Mouse (Mus musculus) thymus, postnatal 36 days (tissue): ENCODE results near the gene Cdca5.

ENCODE experiments used
- DNase-seq, 2 experiments: peaks; one replicate each; pipeline ENCODE4 v3.0.0; 2022; ENCODE audit warnings: mixed read lengths in 2 of 2

Gene Cdca5

DNA sequence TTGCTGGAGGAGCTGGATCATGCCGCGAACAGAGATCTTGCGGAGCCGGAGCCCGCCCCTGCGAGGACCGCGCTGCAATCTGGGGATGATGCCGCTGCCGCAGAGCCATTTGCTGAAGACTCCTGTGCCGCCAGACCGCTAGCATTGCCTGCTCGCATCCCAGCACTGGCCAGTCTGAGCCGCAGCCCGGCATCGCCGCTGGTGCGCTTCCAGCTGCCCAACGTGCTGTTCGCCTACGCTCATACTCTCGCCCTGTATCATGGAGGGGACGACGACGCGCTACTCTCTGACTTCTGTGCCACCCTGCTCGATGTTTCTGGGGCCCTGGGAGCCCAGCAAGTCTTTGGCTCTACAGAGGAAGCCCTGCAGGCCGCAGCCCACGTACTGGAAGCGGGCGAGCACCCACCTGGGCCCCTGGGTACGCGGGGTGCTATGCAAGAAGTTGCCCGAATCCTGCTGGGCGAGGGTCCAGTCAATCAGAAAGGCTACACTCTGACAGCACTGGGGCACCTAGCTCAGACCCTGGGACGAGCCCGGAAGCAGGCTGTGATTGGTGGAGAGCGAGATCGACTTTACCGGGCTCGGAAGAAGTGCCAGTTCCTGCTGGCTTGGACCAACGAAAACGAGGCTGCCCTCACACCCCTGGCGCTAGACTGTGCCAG, 23.0 kb upstream of the Cdca5 start:
- DNase-seq, result peak; percentile 72 to 77

DNA sequence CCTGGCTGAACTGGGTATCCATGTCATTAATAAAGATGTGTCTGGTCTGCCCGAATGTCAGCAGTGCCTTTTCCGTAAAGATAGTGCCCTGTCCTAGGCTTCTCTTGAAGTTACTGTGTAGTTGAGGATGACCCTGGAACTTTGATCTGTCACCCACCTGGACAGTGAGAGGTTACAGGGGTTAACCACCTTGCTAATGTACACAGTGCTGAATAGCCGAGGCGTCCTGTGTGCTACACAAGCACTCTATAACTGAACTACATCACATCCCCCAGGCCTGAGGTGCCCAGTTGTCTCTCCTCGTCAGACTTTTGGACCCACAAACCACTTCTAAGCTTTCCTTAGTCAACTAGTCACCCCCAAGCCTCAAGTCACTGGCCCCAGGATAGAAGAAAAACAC, 22.4 kb upstream of the Cdca5 start:
- DNase-seq, result no peak

DNA sequence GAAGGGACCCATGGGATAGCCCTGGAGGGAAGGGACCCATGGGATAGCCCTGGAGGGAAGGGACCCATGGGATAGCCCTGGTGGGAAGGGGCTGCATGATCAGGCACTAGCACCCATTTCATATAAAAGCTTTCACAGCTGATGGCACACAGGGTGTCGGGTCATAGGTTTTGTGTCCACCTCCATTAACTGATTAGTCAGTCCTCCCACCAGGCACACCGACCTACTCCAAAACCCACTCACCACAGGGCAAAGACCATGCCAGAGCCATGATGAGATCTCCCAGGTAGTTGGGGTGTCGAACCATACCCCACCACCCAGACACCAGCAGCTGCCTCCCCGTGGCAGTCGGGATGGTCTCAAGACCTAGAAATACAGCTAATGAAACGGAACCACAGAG, 21.7 kb upstream of the Cdca5 start:
- no peak for DNase-seq

DNA sequence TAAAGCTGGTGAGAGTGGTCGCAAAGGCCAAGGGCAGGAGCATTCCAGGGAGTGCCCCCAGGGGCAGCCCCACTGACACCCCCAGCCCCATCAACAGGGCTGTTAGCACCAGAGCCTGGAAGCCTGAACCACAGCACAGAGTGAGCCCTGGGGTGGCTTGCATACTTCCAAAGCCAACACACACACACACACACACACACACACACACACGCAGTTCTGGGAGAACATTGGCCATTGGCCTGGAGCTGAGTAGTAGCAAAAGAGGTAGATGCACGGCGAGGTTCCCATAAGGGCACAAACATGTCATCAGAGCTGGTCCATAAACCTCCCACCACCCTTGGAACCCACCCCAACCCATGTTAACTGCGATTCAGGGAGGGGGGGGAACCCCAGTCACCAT, 18.2 kb upstream of the Cdca5 start:
- no peak for DNase-seq

DNA sequence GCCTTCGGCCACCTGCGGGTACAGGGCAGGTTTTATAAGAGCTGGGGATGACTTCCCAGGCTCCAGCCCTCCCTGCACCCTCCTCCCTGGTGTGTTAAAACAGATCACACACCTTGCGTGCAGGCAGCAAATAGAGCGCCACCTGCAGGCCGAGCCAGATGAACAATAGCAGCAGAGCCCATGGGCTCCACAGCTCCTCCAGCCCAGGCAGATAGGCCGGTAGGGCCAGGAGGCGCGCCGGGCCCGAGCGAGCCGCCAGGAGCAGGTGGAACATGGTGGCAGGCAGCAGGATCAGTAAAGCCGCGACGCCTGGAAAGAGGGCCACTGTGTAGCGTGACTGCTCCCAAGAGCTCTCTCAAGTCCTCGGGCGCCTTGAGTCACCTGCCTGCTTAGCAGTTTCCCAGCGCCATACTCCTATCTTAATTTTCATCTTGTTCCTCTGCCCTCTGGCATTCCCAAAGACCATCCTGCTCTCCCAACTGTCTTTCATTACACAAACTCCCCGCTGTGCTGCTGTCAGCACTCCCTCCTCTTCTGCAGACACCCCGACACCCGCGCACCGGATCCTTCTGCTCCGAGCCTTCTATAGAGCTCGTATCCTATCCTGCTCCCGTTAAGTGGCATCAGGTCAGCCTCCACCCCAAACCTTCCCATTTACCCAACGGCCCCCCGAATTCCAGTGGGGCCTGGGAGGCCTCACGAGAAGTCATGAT, 17.6 kb upstream of the Cdca5 start:
- peak; percentile 84 for DNase-seq

DNA sequence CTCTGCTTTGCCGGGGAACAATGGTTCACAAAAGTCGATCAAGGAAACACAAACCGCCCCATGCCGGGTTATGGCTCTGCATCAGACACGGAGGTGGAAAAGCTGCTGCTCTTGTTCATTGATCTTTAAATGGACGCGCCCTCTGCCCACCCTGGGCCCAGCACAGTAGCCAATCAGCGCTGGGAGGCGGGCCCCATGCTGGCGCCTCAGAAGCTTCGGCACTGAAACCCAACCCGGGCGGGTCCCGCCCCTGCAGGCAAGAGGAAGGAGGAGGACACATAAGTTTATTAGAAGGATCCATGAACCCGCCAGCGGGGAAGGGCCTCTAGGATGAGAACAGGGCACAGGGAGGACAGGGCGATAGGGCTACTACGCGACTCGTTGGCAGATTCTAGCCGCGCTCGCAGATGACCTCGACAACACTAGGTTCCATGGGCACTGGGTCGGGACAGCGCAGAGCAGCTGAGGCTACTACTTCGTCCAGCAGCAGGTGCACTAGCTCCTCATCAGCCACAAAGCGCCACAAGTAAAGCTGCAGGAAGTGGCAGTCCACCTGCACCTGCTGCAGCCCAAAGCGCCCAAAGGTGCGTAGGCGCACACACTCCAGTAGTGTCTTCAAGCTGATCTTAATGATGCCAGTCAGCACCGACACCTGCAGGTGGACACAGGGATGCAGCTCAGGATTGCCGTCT, 16.9 kb upstream of the Cdca5 start, which contains the start of gene Tm7sf2:
Tm7sf2 (minus strand) TSS at position 650 of the 692 bp plus-strand sequence.
- DNase-seq, result peak; percentile 83 to 89

DNA sequence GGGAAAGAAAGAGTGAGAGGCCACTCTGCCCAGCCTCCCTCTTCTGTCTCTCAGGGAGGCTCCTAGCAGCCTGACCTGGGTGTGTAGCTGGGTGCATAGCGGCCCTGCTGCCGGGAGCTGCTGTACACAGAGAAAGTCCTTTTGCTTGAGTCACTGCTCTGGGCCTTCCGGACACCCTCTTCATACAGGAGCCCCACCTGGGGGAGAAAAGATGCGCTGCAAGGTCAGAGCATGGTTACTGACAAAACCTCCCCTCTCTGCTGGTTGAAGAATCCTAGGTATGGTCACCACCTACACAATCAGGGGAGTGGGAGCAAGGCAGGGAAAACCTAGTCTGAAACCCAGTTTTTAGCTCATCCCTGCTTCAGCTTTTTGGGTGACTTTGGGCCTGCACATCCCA, 15.8 kb upstream of the Cdca5 start:
- DNase-seq, result peak in 1 of 2 experiments; percentile 41

DNA sequence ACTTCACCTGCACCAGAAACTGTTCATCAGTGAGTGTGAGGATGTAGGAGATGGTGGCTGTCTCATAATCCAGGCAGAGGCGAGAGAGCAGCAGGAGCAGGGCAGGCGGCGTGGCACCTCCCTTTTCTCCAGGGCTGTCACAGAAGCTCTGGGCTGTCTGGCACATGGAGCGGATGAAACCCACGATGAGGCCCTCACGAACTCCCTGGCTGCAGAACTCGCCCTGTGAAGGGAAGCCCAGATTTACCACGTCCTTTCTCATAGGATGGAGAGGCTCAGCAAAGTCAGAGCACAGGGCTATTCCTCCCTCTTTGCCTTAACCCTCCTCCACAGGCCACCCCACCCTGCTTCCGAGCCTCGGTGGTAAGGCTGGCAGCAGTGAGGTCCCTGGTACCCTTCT, 14.9 kb upstream of the Cdca5 start:
- DNase-seq, result no peak

DNA sequence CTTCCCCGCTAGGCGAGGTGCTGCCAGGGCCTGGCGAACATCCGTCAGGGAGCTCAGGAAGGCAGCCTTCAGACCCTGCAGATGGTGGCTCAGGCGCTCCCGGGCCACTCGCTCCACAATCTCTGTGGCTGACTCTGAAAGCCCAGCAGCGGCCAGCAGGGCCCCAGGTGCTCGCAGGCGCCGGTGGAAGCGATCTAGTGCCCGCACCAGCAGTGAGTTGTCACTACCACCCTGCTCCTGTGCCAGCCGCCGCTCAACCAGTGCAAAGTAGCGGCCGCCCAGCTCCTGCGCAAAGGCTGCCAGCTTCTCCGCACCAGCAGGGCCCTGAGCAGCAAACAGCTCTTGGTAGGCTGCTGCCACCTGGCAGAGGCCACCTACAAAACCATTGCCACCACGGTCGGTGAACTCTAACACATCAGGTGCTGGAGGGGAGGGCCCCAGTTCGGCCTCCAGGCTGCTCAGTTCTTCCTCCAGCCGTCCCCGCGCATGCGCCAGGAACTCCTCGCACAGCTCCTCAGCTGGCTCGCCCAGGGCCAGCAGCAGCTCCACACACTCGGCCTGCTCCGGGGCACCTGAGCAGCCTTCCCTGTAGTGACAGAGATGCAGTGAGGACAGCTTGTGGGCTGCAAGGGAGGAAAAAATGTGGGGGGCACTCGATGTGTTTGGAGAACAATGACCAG, 14.1 kb upstream of the Cdca5 start:
- DNase-seq, result no peak

DNA sequence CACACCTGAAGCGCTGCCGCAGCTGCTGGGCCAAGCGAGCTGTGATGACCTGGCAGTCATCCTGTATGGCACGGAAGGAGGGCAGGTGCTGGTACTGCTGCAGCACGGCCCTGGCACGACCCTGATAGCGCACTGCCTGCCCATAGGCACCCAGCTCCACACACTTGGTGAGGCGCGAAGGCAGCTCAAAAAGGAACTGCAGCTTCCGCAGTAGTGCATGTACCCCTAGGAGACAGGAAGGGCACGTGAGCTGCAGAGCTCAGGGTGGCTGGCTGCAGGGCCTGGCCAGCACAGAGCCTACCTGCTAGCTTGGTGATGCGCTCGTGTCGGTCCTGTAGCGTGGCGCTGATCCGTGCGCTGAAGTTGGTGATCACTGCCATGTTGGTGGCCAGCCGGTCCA, 13.5 kb upstream of the Cdca5 start:
- DNase-seq, result no peak

DNA sequence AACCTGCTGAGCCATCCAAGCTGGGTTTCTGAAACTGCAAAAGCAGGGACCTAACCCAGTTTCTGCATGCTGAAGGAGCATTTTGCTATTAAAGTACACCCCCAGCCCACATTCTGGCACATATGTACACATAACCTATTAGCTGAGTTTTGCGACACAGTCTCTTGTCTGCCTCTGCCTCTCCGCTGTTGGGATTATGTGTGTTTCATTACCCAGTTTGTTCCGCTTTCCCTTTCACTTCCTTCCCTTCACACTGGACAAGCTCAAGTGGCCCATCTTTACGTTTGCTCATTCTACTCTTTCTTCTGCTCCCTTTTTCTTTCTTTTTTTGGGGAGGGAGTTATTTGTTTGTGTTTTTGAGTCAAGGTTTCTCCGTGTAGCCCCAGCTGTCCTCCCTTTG, 10.9 kb upstream of the Cdca5 start:
- DNase-seq, result no peak

DNA sequence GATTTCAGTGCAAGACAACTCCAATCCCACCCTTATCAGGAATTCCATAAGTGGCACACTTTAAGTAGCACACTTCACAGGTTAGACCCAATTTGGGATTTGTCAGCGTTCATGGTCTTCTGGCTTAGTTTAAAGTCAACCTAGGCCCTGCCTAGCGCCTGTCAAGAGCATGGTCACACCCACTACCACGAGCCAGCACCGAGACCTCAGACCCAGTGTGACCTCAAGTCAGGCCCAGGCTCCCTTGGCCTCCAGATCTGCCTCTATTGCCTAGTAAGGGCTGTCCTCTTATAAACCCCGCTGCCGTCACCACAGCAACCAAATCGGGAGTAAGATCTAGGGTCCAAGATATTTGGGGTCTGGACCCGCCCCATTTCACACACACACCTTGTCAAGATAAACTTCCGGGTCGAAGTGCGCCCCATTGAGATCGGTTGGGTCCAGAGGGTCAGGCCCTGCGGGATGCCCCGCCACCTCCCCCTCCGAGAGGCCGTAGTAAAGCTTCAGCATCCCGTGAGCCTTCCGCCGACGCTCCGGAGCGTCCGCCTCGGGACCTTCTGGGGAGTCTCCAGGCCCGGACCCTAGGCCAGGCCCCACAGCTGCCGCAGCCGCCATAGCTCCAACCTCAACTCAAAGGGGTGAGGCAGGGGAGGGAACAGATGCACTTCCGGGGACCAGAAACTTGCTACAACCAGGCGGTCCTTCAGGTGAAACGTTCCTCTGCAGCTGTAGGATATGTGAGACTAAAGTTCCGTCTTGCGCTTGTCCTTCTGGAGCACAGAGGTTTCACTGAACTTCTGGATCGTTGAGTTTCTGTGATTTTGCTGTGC, 8.0 kb upstream of the Cdca5 start, which contains the start of gene Vps51:
Vps51 (minus strand) TSS at position 668 of the 830 bp plus-strand sequence.
- peak; percentile 81 to 83 for DNase-seq

DNA sequence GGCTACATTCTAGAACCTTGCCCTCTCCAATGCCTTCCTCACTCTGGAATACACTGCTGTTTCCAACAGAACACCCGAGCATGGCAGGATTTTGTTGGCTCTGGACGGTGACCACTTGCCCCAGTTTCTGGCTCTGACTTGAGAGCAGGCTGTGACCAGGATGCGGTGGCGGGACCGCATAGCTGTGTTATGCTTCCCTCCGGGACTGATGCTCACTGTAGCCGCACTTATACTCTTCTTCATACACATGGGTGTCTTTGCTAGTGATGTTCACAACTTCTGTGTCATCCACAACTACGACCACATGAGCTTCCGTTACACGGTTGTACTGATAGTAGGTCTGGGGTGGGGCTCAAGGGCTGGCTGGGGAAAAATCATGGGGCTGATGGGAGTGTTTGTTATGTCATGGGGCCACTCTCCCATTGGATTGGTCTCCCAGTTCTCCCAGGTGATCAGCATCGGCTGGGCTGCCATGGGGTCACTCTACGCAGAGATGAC, 4.8 kb upstream of the Cdca5 start, which contains the start of gene Tmem262:
Tmem262 (plus strand) TSS at position 51 of the 498 bp plus-strand sequence.
- no peak for DNase-seq

DNA sequence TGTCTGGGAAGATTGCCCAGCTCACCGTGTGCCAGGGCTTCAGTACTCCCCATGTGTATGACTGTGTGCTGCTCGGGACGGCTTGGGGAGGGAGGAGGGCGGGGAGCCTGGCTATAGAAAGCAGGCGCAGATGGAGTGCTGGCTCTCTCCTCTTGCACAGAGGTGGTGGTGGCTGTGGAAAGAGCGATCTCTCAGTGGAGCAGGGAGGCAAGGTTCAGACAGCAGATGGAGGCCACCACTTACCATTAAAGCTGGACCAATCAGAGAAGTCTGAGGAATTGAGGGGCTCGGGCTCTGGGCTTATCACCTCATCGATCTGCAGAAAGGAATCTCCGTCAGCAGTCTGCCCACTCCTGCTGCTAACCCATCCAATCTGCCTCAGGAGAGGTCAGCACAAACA, 2.6 kb upstream of the Cdca5 start, which contains the start of gene Gm28374:
Gm28374 (minus strand) TSS at position 101 of the 400 bp plus-strand sequence.
- DNase-seq, result no peak

DNA sequence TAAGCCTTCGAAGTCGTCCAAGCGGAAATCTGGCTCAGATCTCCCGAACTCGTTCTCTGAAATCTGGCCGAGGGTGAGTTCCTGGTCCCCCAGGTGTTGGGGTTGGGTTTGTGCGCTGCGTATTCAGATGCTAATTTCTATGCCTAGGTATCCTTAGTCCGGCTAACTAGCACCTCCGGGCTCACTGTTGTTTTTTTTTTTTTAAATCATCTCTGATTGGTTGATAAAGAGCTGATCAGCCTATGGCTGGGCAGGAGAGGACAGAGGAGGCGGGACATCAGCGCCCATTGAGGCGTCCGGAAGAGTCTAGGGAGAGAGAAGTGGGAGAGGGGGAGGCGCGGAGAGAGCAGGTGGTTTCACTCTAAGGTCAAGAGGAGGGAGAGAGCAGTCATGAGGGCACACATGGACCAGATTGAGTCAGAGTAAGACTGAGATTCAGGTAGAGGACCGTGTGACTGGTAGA, 665 bp downstream of the Cdca5 start:
- DNase-seq, result peak; percentile 51 to 68

DNA sequence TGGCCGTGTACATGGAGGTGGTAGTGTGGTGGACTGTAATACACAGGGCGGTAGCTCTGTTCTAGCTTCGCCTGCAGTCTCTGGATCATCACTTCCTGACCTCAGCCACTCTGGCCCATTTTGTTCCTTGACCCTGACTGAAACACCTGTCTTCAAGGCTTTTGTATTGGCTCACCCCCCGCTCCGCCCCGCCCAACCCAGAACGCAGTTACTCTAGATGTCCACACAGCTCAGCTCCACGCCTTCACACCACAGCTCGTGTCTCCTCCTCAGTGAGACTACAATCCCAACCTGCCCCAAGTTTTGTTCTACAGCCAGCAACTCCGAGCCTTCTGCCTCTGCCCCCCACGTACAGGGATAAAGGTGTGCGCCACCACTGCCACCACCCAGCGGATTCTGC, 4.1 kb downstream of the Cdca5 start:
- DNase-seq, result no peak

DNA sequence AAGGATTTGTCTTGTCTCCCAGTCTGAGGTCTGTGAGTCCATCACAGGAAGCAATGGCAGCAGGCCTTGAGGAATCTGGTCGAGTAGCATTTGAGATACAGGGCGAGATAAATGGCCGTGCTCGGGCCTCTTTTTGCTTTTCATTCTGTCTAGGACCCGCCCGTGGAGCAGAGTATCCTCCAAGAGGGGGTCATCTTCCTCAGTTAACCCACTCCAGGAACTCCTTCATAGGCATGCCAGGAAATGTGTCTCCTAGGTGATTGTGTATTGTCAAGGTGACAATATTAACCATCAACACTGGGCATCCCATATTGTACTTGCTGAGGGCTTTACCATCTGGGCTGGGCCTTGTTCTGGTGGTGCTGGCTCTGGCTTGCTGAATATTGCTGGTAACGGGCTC, 9.3 kb downstream of the Cdca5 start, which contains the start of gene AC131692.1:
AC131692.1 (plus strand) TSS at position 301 of the 400 bp plus-strand sequence.
- no peak for DNase-seq

DNA sequence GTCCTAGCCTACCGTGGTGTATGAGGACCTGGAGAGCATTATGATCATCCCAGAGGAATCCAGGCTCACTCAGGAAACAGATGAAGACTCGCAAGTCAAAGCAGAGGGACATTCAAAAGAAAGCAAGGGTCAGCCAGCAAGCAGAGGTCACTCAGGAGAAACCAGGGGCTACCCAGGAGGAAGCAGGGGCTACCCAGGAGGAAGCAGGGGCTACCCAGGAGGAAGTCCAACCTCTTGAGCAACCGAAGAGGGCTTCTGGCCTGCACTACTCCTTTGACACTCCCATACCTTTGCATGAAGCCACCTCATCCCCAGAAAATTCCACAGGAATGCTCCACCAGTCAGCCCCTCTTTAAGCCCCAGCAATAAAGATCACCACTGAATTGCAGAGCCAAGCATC, 13.1 kb downstream of the Cdca5 start:
- no peak for DNase-seq

DNA sequence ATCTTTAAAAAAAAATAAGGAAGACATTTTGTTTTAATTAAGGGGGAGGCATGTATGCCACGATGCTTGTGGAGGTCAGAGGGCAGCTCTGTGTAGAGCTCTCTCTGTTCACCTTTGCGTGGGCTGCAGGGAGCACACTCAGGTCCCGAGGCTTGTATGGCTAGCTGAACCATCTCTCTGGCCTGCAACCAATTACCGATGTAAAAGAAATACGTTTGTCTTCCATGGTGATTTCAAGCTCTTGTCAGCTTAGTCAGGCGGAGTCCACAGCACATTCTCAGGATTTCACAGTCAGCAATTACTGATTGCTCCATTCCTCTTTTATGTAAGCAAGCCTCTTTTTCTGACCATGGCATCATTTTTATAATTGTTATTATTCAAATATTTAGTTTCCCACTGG, 16.4 kb downstream of the Cdca5 start:
- DNase-seq, result no peak

DNA sequence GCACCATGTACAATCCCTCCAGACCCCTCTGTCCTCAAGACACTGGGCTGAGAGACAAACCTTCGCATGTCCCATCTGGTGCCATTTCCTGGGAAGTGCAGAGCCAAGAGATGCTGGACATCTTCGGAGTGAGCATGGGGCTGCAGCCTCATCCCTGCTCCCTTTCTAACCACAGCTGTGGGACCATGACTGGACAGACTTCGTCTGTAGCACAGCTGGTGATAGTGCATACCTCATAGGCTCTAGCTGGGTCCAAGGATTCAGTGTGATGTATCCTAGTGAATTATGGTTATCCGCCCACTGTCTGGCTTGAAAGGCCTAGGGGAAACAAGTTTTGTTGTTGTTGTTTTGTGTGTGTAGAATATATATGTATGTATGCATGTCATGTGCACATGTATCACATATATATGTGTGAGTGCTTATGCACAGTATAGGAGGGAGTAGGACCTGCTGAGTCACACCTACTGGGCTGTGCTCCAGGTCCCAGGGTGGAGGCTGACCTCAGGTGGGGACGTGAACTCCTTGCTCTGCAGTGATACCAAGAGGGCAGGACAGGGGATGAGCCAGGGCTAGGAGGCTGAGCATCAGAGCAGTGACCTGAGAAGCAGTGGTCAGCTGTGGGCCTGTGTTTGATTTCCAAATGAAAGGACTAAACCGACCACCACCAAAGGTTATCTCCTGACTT, 17.5 kb downstream of the Cdca5 start:
- no peak for DNase-seq

DNA sequence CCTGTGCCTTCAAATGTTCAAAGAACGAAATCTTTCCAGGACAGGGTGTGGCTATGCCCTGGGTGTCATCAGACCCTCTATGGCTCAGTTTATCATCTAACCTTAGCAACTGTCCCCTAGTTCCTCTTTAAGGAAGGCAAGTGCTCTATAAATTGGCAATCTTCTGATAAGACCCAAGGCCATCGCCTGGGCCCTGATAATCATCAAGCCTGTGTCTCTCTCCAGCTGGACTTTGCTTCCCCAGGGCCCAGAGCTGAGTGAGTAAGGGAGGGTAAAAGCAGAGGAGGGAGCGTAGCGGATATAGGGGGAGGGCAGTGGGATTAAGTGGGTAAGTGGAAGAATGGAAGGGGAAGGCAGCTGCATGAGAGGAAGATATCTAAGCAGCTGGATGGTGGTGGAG, 19.7 kb downstream of the Cdca5 start:
- no peak for DNase-seq
